Mouse (Mus musculus): Measurements from ENCODE around the gene Rgs11.
A peak's percentile ranks its signal among the peaks of the same experiment; 100 is the strongest.

GRCm38 (mm10) chr17:26232863-26233262 is 30.1 kb downstream of the Rgs11 start:
- 0 out of 2 replicates have a peak, but pooled peaks have one; percentile 11 for TF ChIP-seq CTCF (IDR thresholded peaks at IDR 0.05; ENCODE audit: extremely low read depth, insufficient read depth, low read length)
- TF ChIP-seq POLR2A (IDR thresholded peaks at IDR 0.05; ENCODE audit: extremely low read depth, insufficient read depth, low read length), result no peak
